Mouse (Mus musculus) cerebellum, adult (tissue): ENCODE measurements around the gene Mllt3.

Experiments
- ATAC-seq: cut with Nextera tagmentation; 2 replicates; pipeline ENCODE4 v1.9.2; 2017; ENCODE audit warnings: mild to moderate bottlenecking, moderate library complexity, mixed read lengths; ENCODE audit not compliant: insufficient number of reproducible peaks, low FRiP score, low TSS enrichment

The Mllt3 gene

DNA sequence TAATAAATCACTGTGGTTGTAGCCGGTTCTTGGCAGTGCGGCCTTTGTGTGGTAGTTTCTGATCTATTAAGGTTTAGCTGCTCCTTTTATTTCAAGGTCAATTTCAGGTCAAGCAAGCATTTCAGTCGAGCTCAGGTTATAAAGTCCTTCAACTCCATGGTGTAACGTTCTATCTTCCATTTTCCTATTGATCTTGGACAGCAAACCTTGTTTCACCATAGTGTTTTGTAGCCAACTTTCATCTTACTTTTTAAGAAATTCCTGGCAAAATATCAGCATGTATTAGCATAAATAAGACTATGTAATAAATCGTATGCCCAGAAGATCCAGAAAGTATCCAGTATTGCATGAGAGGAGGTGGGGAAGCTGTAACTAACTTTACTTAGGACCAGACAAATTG lies 240.7 kb downstream of the Mllt3 start:
- ATAC-seq, result no peak

DNA sequence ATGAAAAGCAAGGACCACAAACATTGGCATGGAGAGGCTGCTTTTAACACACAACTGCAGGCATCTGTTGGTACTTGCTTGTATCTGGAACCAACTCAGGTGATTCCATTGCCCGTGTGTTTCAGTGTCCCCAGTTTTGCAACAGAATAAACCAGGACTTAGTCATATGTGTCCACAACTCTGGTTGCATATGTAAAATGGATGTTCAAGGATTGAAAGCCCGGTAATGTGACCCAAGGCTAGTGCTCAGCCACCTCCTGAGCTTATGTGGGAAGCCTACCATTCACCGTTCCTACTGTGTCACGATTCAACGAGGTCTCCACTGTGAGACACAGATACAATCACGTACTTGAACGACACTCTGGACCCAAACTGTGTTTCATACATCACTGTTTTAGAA lies 243.7 kb downstream of the Mllt3 start:
- ATAC-seq, result no peak

DNA sequence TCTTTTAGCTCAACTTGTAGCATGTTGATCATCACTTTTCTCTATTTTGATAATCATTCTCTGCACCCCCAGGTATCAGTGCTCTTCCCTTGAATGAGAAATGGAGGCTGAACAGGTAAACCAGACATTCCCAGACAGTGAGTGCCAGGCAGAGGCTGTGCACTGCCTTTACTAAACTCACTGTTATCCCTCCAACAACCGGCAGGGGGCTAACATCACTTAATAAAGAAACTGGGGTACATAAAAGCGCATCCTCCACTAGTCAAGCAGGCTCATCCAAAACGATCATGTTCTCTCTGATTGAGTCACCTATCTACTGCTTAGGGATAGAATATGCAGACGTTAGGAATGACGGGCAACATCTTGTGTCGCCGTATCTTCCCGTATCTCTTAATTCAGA lies 244.5 kb downstream of the Mllt3 start:
- ATAC-seq, result 0 out of 2 replicates have a peak, but pooled peaks have one; percentile 22

DNA sequence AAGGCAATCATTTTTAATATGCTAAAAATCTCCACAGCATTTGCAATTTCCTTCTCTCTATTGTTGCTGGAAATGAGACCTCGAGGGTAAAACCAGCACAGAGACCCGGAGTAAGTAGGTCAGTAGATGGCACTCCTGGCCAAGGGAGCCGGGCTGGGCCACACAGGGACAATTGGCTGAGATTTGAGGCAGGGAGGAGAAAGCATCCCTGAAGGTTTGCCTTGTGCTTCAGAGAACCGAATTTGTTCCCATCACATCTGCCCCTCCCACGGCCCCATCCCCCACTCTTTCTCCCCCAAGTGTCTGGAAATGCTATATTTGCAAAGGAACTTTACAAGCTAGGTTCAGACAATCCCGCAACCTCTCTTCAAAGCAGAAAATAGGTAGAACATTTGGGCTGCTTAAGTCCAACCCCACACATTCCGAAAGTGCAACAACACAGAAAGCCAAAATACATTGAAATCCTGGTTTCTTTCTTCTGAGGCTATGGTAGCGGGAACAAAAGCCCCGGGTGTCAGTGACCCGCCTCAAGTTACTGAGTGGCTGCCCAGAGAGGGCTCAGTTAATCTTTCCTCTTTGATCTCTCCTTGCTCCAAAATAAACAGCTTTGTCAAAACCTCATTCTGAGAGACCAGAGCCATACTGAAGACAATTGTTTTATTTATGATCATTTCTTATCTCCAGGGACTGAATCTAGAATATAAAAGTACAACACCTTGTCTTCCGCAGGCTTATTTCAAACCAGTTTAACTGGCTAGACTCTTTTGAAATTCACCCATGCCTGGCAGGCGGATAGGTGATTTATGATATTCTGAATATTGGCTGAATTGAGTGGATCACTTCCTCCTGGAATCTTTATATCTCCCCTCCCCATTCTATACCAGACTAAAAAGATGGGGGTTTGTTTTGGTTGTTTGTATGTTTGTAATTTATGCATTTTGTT lies 247.8 kb downstream of the Mllt3 start:
- ATAC-seq, result peak; percentile 95

DNA sequence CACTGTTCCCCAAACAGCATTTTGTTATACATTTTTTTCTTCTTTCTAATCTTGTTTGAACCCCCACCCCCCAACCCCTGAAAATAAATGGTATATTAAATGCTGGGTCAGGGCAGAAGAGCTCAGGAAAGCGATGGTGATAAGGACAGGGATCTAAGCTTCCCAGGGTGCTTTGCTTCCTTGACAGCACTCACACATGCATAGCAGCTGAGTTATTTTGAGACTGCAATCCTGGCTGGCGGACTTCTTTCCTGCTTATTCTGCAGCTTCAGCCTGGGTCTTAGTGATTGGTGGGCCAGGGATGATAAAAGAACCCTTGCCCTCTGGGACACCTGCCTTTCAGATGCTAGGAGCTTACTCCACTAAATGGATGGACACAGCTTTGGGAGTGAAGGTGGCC lies 249.4 kb downstream of the Mllt3 start:
- no peak for ATAC-seq

DNA sequence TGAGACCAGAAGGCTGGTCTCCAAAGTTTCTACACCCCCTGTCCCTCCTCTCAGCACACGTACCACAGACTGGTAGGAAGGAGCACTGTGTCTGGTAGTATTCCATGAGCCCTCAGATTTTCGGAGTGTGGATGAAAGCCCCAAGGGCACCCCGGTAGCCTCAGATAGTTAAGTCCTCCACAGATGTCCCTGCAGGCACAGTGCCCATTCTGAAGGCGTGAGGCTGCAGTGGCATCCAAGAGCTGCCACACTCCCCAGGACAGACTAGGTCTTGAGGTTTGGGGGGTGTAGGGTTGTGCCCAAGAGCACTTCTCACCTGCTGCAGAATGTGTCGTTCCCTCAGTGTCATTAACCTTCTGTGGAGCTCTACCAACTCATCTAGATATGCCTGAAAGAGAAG lies 251.2 kb downstream of the Mllt3 start:
- ATAC-seq, result 0 out of 2 replicates have a peak, but pooled peaks have one; percentile 39

DNA sequence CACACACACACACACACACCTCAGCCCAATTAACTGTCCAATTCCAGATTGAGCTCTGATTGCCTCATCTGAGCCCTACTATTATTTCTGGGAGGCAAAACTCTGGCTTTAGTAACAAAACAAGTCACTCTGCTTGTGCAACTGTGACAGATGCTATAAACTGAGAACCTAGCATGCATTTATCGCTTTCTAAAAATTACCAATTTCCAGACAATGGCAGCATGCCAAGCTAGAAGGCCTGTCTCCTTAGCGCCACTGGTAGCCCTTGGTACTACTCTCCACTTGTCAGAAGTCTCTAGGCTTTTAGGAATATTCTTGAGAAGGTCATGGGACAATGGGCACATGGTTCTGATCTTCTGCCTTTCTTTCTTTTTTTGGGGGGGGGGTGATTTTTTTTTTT lies 257.4 kb downstream of the Mllt3 start:
- no peak for ATAC-seq

DNA sequence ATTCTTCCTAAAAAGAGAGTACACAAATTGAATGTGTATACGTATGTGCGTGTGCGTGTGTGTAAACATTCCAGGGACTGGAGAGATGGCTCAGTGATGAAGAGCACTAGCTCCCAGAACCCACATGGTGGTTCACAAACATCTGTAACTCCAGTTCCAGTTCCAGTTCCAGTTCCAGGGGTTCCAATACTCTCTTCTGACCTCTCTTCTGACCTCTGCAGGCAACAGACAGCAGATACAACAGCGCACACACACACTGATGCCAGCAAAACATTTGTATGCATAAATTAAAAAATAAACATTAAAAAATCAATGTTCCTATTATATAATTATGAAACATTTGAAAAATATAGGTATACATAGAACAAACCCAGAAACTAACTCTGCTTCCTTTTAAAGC lies 258.6 kb downstream of the Mllt3 start:
- ATAC-seq, result no peak

DNA sequence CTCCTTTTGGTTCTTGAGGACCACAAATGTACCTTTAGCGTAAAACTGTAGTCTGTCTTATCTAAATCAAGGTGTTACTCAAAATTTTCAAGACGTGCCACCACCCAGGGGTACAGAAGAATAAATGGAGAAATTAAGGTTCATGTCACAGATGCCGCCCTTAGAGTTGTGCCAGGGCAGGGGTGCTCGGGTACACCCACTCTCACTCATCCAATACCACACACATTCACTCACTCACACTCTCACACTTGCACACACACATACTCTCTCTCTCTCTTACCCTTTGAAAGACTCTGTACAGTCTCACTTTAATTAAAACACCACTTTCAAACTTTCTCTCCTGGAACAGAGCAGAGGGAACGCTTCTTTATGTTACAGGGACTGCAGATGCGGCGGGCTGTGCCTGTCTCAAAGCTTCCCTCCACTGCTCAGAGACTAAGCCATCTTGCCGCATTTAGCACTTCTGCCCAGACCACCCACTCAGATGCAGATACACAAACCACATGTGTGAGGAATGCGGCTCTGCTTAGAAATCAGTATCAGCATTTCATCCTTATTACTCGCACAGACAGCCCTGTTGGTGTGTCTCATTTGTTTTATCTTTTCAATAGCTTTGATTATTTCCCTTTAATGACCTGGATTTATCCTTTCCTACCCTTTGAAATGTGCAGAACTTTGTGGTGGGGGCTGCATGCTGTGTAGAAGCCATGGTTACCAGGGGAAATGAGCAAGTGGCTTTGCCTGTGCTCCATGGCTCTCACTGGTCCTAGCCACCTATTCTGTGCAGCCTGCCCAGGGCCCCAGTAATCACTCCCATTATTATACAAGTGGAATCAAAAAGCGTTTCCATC lies 265.2 kb downstream of the Mllt3 start:
- ATAC-seq, result no peak

DNA sequence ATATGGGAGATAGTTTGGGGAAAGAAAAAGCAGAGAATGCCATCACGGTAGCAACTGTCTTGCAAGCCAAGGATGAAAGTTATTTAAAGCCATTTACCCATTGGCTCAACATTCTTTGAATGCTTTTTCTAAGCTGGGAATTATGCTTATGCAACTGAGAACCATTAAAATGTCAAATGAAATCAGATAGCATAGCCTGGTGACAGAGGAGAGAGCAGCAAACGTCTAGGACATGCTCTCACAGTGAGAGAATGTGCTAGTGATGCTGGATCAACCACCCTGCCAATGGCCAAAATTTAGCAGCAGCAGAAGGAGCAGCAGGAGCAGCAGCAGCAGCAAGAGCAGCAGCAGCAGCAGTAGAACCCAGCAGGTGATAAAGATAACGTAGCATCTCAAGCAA lies 267.4 kb downstream of the Mllt3 start:
- ATAC-seq, result no peak

DNA sequence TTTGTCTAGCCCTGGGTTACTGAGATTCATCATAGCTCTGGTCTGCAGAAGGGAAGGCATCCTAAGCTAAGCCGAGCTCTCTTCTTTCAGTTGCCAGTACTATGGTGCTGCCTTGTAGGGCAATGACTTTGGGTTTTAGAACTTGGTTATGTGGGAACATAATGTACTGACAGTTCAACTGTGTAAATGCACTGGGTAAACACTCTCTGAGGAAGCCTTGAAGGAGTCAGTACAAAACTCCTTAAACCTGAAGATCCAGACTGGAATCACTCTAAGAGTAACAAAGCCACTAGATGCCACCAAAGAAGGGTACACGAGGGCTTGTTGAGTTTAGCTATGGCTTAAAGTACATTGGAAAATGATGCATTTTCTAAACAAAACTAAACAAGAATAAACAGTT lies 272.1 kb downstream of the Mllt3 start:
- no peak for ATAC-seq

DNA sequence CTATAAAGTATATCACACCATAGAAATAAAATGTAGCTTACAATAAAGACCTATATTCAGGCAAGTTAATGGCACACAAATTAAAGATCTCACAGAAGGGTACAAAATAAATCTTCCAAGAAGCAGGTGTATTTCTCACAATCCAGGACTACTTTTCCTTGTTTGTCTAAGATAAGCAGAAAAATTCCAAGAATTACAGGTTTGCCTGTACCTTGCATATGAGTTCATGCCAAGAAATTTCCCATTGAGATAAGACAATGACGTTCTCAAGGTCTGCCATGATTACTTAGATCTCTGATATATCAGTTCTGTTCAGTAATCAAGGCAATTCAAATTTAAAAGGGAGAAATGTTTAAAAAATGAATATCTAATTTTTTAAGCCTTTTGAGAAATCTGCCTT lies 272.9 kb downstream of the Mllt3 start:
- ATAC-seq, result no peak

DNA sequence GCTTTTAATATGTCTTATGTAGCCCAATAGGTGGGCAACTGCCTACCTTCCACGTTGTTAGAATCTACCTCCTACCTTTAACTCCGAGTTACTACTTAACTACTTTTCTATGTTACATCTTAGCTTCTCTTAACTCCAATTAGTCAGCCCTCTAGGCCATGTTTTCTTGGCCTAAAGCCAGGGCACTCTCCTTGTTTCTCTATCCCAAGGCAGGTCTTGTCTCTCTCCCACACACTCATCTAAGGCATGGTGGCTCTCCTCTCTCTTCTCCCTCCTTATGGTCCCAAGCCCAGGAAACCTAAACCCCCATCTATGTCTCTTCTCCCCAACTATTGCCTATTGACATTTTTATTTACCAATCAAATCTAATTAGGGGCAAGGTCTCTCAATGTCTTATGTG lies 273.5 kb downstream of the Mllt3 start:
- ATAC-seq, result no peak

DNA sequence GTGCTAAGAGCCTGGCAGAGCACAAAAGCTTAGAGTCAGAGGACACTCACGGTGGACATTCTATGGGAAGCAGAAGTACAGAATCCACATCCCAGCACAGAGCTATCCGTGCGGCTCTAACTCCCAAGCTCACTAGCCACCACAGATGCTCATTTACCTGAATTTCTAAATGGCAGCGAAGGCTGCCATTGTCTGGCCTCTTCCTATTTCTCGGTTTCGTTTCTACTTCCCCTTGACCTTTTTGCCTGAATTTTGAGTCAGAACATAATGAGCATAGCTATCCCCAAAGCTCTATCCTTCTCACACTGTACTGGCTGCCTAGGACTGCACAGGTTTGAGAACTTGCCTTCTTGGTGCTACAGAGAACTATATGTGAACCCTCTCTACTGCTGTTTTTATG lies 274.1 kb downstream of the Mllt3 start:
- no peak for ATAC-seq

DNA sequence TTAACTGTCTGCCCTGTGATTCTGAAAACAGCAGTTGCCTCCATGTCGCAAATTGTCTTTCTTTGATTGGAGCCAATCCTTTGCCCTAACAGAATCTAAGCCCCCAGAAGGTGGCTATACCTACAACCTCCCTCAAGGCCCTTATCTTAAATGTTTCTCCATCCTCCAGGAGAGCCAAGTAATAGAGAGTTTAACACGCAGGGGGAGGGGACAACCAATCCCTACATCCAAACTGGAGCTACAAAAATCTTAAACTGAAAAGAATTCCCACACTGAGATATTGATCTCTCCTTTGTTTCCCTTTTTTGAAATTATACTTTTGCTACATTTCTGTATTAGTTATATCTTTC lies 281.7 kb downstream of the Mllt3 start:
- no peak for ATAC-seq

DNA sequence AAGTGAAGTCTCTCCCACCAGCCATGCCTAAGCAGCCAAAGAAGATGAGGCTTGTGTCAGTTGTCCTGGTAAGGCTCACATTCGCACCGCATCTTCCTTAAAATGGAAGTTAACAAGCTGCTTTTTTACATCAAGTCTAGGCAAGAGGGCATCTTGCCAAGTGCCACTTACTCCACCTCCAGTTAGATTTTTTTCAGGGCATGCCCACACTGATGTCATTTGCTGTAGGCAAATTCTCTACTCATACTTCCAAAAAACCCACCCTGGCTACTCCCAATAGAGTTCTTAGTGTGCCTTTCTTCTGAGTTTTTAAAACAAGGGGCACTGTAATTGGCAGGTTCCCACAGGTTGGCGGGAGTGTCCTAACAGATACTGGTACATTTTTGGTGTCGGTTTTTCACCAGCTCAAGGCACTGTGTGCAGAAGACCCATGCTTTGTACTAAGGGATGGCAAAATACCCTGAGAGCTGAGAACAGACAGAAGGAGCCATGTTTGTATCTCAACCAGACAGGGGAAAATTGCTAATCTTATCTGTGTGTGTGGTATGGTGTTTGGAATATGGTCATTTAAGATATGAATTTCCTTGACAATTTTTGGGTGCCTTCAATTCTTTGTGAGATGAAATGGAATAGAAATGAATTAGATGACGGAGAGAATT lies 282.2 kb downstream of the Mllt3 start:
- no peak for ATAC-seq

DNA sequence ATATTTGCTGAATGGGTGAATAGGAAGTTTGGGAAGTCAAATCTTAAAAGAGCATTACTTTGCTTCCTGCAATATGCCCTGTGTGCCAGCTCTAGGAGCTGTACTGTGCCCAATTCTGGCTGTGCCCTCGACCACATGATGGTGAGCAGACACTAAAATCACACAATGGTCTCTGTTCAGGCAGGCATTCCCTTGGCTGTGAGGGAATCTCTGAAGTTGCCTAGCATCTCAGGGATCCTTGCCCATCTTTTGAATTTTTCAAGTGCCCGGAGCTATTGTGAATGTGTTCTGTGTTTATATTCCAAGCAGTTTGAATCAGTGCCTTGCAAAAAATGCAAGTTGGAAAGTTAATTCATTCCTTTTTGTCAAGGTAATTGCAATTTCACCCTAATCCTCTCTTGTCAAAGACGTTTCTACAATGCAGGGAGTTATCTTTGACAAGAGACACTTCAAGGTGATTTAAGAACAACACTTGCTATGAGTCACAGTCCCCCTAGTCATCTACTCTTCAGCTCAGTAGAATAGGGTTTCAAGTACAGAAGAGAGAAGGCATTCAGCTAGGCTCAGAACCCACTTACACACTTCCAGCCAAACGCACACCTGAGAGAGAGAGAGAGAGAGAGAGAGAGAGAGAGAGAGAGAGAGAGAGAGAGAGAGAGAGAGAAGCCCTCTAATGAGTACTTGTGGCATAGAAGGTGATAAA lies 283.5 kb downstream of the Mllt3 start:
- no peak for ATAC-seq

DNA sequence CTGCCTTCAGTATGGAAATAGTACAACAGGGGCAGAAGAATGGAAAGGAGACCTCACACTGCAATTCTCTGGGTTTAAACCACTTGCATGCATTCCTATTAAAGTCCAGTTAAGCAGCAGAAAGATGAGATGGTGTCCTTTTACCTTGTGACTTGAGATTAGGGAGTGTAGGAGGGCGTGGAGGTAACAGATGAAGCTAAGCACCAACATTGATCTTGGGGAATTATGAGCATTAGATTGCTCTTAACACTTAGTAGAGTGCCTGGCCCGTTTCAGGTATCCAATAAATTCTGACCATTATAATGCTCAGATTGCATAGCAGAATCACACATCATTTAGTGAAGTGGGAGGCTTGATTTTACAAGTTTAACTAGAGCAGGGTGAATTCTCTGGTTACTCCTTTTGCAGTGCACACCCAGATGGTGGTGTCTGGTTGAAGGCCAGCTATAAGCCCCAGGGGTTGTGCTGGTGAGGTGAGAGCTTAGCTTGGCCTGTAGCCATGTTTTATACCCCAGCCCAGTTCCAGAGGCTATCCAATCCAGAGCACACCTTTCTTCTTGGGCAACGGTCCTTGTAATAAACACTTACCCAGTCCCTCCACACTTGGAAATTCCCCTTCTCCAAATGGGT lies 288.0 kb downstream of the Mllt3 start:
- no peak for ATAC-seq

DNA sequence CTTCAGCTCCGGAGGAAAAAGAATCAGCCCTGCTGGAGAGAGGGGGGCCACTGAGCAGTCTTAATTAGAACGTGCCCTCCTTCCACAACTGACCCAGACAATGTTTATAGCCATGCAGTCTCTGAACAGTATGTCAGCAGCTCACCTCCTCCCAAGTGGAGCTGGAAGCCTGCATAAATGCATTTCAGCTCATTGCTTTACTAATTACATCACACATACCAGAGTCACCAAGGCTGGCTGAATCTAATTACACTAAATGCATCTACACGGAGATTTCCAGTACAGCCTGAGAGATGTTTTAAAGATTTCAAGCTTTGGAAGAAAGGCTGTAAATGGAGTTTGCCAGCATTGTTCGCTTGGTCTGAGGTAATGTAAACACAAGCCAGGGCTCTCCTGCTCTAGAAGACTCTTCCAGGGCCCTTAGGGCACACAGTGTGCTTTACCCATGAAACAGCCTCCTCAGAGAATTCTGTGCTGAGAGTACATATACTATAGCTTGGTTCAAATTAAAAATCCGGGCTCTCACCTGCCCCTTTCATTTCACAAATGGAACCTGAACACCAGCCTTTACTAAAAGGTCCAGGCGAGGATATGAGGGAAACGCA lies 293.5 kb downstream of the Mllt3 start:
- ATAC-seq, result no peak

DNA sequence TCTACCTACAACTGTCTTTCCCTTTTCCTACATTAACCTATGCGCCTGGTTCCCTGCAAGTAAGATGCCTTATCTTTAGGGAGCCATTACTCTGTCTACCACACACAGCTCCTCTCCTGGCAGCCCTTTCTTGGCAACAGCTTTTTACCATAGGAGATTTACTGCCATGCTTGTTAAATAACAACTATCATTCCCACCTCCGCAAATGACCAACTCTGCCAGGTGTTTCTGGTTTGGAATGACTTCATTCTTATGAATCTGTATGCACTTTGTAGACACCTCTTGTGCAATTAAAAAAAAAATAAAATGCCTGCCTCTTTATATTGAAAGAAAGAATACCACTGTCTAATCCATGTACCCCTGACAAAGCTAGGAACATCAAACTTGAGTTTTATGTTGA lies 294.1 kb downstream of the Mllt3 start:
- ATAC-seq, result no peak
